Mouse (Mus musculus): Measurements from ENCODE around the gene Gpr152.

GRCm38 (mm10) chr19:4094348-4094747, 45.2 kb upstream of the Gpr152 start:
- TF ChIP-seq TAL1 (IDR thresholded peaks at IDR 0.05; ENCODE audit: low read length) (no peak), GATA1 (IDR thresholded peaks at IDR 0.05; ENCODE audit: low read length) (no peak)
